Comparison of ENCODE assay signal across 29 mouse cellular contexts in the genomic region with DNA sequence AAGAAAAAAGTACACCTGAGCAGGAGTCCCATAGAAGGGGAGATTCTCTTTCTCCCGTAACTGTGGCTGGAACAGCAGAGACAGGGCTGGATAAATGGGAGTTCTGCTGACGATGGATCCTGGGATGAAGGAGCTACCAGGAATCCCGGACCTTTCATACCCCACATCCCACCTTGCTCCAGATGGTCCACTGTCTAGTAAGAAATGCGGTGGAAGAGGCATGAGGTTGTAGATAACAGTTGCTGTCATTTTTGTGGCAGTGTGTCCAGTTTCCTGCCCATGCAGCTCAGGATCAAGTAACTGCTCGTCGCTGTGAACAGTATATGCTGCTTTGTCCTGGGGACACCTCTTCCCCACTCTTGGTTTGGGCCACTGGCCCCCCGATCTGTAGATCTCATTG.
"Had no signal": no experiment of that assay in that cellular context is flagged by ENCODE, and none has a peak within 500 bp of the region (broad histone marks: within the 10 kb centered on the region; RNA-seq: fewer than 3 reads in every experiment).

No protein-coding gene starts in this region.

- H3K4me2 ChIP-seq: limb, embryonic 12.5 days; limb, embryonic 13.5 days; limb, embryonic 15.5 days; liver, embryonic 11.5 days; liver, embryonic 12.5 days; liver, embryonic 13.5 days; liver, embryonic 15.5 days; lung, embryonic 14.5 days; lung, embryonic 15.5 days; midbrain, embryonic 12.5 days; midbrain, embryonic 13.5 days; neural tube, embryonic 12.5 days had no signal

- H3K4me3 ChIP-seq: limb, embryonic 10.5 days; limb, embryonic 12.5 days; limb, embryonic 13.5 days; limb, embryonic 15.5 days; liver, embryonic 12.5 days; liver, embryonic 13.5 days; liver, embryonic 15.5 days; lung, embryonic 15.5 days; megakaryocyte, embryonic 14.5 days; midbrain, embryonic 10.5 days; midbrain, embryonic 12.5 days; midbrain, embryonic 13.5 days; myocyte; neural tube, embryonic 12.5 days had no signal

- ATAC-seq: liver, embryonic 12.5 days; liver, postnatal 0 days; lung, postnatal 0 days; midbrain, embryonic 13.5 days; midbrain, embryonic 16.5 days had no signal

- H3K4me1 ChIP-seq: limb, embryonic 12.5 days; limb, embryonic 13.5 days; limb, embryonic 15.5 days; liver, embryonic 12.5 days; liver, embryonic 13.5 days; liver, embryonic 15.5 days; lung, embryonic 15.5 days; megakaryocyte, embryonic 14.5 days; midbrain, embryonic 10.5 days; midbrain, embryonic 12.5 days; midbrain, embryonic 13.5 days; neural tube, embryonic 12.5 days had no signal

- H3K27ac ChIP-seq: limb, embryonic 10.5 days; limb, embryonic 12.5 days; limb, embryonic 13.5 days; limb, embryonic 15.5 days; liver, embryonic 12.5 days; liver, embryonic 13.5 days; liver, embryonic 14.5 days; liver, embryonic 15.5 days; lung, embryonic 15.5 days; macrophage; midbrain, embryonic 10.5 days; midbrain, embryonic 12.5 days; midbrain, embryonic 13.5 days; neural tube, embryonic 12.5 days had no signal

- H3K9me3 ChIP-seq: limb, embryonic 10.5 days; limb, embryonic 15.5 days; lung, embryonic 15.5 days; midbrain, embryonic 10.5 days had no signal

- DNase-seq: left cerebral cortex, postnatal 4 days; liver; liver, embryonic 13.5 days; liver, postnatal 0 days; lung, adult 18-20 months; lung, adult 2 months; lung, embryonic 14.5 days; lung, postnatal 10 days; lung, postnatal 14 days; lung, postnatal 36 days; lung, postnatal 4 days had no signal

- H3K9ac ChIP-seq: limb, embryonic 12.5 days; limb, embryonic 13.5 days; limb, embryonic 15.5 days; liver, embryonic 12.5 days; liver, embryonic 13.5 days; liver, embryonic 14.5 days; liver, embryonic 15.5 days; liver, postnatal 0 days; lung, embryonic 14.5 days; lung, embryonic 15.5 days; midbrain, embryonic 12.5 days; midbrain, embryonic 13.5 days; neural tube, embryonic 12.5 days had no signal

- H3K27me3 ChIP-seq: limb, embryonic 12.5 days; limb, embryonic 13.5 days; limb, embryonic 15.5 days; liver, embryonic 12.5 days; liver, embryonic 13.5 days; liver, embryonic 15.5 days; lung, embryonic 15.5 days; megakaryocyte, embryonic 14.5 days; midbrain, embryonic 12.5 days; midbrain, embryonic 13.5 days; neural tube, embryonic 12.5 days had no signal

- H3K36me3 ChIP-seq: limb, embryonic 10.5 days; limb, embryonic 12.5 days; limb, embryonic 13.5 days; limb, embryonic 15.5 days; liver, embryonic 12.5 days; liver, embryonic 13.5 days; liver, embryonic 15.5 days; lung, embryonic 15.5 days; midbrain, embryonic 10.5 days; midbrain, embryonic 12.5 days; midbrain, embryonic 13.5 days; neural tube, embryonic 12.5 days had no signal
